Mouse (Mus musculus): ENCODE measurements around the gene Id3. TPM values are rescaled to one million over a fixed set of nuclear protein-coding genes. Genes with fewer than 3 reads are reported as not detected.

Id3 gene
- polyA plus RNA-seq, 1 experiment from 2014 or later = 218 TPM

DNA sequence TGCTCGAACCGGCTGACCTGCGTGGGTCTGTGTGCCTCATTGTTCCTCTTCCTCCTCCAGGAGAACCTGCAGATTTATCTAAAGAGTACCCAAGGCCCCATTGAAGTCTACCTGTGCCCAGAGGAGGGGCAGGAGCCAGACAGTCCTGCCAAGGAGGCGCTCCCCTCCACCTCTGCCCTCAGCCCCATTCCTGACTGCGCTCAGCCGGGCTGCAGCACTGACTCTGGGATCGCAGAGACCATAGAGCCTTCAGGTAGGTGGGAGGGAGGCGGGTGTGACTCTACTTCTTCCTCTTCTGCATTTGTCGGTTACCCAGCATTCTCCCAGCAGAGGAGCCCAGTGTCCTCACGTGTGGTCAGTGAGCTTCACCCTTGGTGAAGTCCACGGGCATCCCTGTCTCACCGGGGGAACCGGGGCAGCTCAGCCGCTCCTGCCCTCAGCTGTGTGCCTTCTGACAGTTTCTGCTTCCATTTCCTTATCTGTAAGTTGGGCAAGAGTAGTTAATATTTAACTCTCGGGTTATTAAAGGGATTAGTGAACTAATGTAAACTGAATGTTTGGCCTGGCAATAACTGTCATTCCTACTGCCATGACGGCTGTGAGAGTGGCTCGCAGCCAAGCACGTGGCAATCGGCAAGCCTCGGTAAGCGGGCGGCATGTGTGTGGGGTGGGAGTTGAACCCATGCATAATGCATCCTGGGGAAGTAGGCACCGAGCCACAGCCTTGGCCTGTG lies 43.6 kb downstream of the Id3 start:
- Histone ChIP-seq H3K9me3 (replicated peaks; ENCODE audit: control insufficient read depth, low read length) (no peaks in the 10 kb centered on the region), H3K9ac (ENCODE audit: low read length) (no peak overlapping the region), H3K4me3 (ENCODE audit: low read length) (no peak overlapping the region), H3K36me3 (ENCODE audit: control insufficient read depth, insufficient read depth) (peaks cover 2% of the 10 kb centered on the region; the same call in 1 of the 2 replicates), H3K4me1 (ENCODE audit: control insufficient read depth, insufficient read depth, low read length) (peaks cover 5% of the 10 kb centered on the region; the same call in 1 of the 2 replicates), H3K27me3 (ENCODE audit: control insufficient read depth, insufficient read depth, low read length) (no peaks in the 10 kb centered on the region), H3K4me2 (ENCODE audit: low read depth, low read length) (no peak overlapping the region), H3K27ac (ENCODE audit: low read length) (no peak overlapping the region)
- no peak for ATAC-seq (replicated peaks; ENCODE audit: extremely low read depth, insufficient read depth, low FRiP score)
- WGBS = 82% methylated on average over 23 of the region's 23 CpGs

DNA sequence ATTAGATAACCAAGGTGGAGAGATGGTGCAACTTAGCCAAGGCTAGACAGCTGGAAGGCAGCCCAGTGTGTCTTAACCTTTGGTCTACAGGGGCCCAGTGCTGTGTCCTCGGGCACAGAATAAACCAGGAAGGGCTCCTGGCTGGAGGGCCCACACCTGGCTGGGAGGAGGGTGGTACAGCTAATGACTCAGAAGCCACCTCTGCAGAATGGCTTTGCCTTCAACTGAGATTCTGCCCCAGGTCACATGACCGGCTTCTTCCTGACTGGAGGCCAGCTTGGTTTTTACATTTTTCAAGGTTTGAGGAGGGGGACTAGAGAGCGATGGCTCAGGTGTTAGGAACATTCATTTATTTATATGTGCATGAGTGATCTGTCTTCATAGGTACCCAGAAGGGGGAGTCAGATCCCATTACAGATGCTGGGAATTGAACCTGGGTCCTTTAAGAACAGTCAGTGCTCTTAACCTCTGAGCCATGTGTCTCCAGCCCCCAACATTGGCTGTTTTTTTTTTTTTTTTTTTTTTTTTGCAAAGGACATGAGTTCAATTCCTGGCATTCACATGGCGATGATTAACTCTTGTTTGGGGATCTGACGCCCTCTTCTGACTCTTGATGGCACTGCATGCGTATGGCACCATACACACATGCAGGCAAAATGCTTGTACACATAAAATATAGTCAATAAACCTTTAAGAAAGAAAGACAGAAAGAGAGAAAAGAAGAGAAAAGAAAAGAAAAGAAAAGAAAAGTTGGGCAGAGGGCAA lies 45.9 kb downstream of the Id3 start:
- Histone ChIP-seq H3K27ac (ENCODE audit: low read length) (no peak overlapping the region), H3K4me3 (ENCODE audit: low read length) (no peak overlapping the region), H3K9me3 (replicated peaks; ENCODE audit: control insufficient read depth, low read length) (no peaks in the 10 kb centered on the region), H3K36me3 (ENCODE audit: control insufficient read depth, insufficient read depth) (peaks cover 6% of the 10 kb centered on the region; the same call in 1 of the 2 replicates), H3K4me1 (ENCODE audit: control insufficient read depth, insufficient read depth, low read length) (peaks cover 9% of the 10 kb centered on the region; the same call in 1 of the 2 replicates), H3K9ac (ENCODE audit: low read length) (no peak overlapping the region), H3K27me3 (ENCODE audit: control insufficient read depth, insufficient read depth, low read length) (no peaks in the 10 kb centered on the region), H3K4me2 (ENCODE audit: low read depth, low read length) (no peak overlapping the region)
- no peak for ATAC-seq (replicated peaks; ENCODE audit: extremely low read depth, insufficient read depth, low FRiP score)
- 82% methylated on average over 6 of the region's 6 CpGs for WGBS

DNA sequence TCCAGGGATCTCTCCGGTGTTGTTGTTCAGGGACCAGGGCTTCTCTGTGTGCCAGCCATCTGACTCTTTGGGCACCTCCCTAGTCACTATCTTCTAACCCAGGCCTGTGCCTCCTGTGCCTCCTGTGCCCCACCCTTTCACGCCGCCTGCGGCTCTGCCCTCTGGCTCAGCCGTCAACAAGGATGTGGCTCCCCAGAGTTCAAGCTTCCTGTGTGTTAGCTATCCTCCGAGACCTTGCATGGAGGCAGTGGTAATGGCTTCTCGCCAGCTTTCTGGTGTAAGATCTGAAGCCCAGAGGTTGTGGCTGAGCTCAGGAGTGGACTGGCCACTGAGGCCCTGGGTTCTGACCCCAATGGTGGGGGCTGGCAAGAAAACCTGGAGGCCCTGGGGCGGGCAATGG lies 46.6 kb downstream of the Id3 start:
- no peaks in the 10 kb centered on the region for H3K9me3 ChIP-seq (replicated peaks; ENCODE audit: control insufficient read depth, low read length)
- no peak overlapping the region for H3K27ac ChIP-seq (ENCODE audit: low read length)
- no peaks in the 10 kb centered on the region for H3K27me3 ChIP-seq (ENCODE audit: control insufficient read depth, insufficient read depth, low read length)
- peaks cover 6% of the 10 kb centered on the region; the same call in 1 of the 2 replicates for H3K36me3 ChIP-seq (ENCODE audit: control insufficient read depth, insufficient read depth)
- no peak for ATAC-seq (replicated peaks; ENCODE audit: extremely low read depth, insufficient read depth, low FRiP score)
- H3K4me2 ChIP-seq (ENCODE audit: low read depth, low read length) = no peak overlapping the region
- H3K9ac ChIP-seq (ENCODE audit: low read length) = no peak overlapping the region
- peaks cover 12% of the 10 kb centered on the region; the same call in 1 of the 2 replicates for H3K4me1 ChIP-seq (ENCODE audit: control insufficient read depth, insufficient read depth, low read length)
- H3K4me3 ChIP-seq (ENCODE audit: low read length) = no peak overlapping the region
- WGBS = 68% methylated on average over 8 of the region's 8 CpGs

DNA sequence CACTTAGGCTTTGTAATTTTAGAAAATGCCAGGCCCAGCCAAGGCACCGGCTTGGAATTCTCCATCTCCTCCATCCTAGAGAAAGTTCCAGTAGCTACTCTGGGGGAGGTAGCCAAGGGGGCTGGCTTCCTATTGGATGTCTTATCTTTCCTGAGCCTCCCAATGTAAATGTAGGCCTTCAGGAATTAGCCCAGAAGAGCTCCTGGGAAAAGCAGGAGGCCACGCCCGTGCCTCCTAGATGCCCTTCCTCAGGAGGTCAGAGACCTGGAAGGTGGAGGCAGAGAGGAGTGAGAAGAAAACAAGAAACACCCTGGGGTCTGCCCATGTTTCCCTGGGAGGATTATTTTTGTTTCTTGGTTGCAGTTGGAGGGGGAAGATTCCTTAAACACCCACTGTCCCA lies 50.3 kb downstream of the Id3 start:
- Histone ChIP-seq H3K9ac (ENCODE audit: low read length) (no peak overlapping the region), H3K9me3 (replicated peaks; ENCODE audit: control insufficient read depth, low read length) (no peaks in the 10 kb centered on the region), H3K27me3 (ENCODE audit: control insufficient read depth, insufficient read depth, low read length) (no peaks in the 10 kb centered on the region), H3K27ac (ENCODE audit: low read length) (no peak overlapping the region), H3K4me2 (ENCODE audit: low read depth, low read length) (no peak overlapping the region), H3K4me3 (ENCODE audit: low read length) (no peak overlapping the region), H3K36me3 (ENCODE audit: control insufficient read depth, insufficient read depth) (peaks cover 4% of the 10 kb centered on the region; the same call in 1 of the 2 replicates), H3K4me1 (ENCODE audit: control insufficient read depth, insufficient read depth, low read length) (peaks cover 7% of the 10 kb centered on the region; the same call in 1 of the 2 replicates)
- ATAC-seq (replicated peaks; ENCODE audit: extremely low read depth, insufficient read depth, low FRiP score) = no peak
- 68% methylated on average over 3 of the region's 3 CpGs for WGBS

DNA sequence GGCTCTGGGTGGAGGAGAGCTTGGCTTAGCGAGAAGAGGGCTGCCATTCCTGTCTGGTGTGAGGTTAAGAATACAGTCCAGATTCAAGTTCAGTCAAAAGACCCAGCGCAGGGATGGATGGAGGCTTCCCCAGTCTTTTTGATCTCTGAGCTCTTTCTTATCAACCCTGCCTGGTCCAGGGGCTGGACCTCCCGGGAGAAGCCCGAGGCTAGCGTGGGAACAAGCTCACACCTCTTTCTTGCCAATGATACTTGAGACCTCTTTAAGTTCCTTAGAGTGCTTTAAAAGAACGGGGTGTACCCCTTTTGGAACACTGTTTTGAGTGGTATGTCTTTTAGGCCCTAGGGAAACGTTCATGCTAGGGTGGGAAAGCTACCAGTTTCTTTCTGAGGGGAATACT lies 51.7 kb downstream of the Id3 start:
- 24% methylated on average over 7 of the region's 7 CpGs for WGBS
- no peak overlapping the region for H3K27ac ChIP-seq (ENCODE audit: low read length)
- ATAC-seq (replicated peaks; ENCODE audit: extremely low read depth, insufficient read depth, low FRiP score) = no peak

More for the DNA sequence above, 51.7 kb downstream of the Id3 start:
- H3K4me1 ChIP-seq (ENCODE audit: control insufficient read depth, insufficient read depth, low read length) = peaks cover 7% of the 10 kb centered on the region; the same call in 1 of the 2 replicates
- H3K36me3 ChIP-seq (ENCODE audit: control insufficient read depth, insufficient read depth) = peaks cover 4% of the 10 kb centered on the region; the same call in 1 of the 2 replicates
- no peak overlapping the region for H3K9ac ChIP-seq (ENCODE audit: low read length)
- H3K27me3 ChIP-seq (ENCODE audit: control insufficient read depth, insufficient read depth, low read length) = no peaks in the 10 kb centered on the region
- H3K4me3 ChIP-seq (ENCODE audit: low read length) = no peak overlapping the region
- H3K9me3 ChIP-seq (replicated peaks; ENCODE audit: control insufficient read depth, low read length) = no peaks in the 10 kb centered on the region
- no peak overlapping the region for H3K4me2 ChIP-seq (ENCODE audit: low read depth, low read length)

Other genes starting within 250 kb of the Id3 start
- 0.71 and 0.80 TPM in 2 replicates for gene Cnr2, start 248.1 kb upstream of the Id3 start, polyA plus RNA-seq (2015; fragmentation: Nextera tagmentation; extraction: Ambion mirVana)
- gene Fuca1, start 222.8 kb upstream of the Id3 start, polyA plus RNA-seq (2015; fragmentation: Nextera tagmentation; extraction: Ambion mirVana) = 50.7 and 52.8 TPM in 2 replicates
- gene Hmgcl, start 197.0 kb upstream of the Id3 start, polyA plus RNA-seq (2015; fragmentation: Nextera tagmentation; extraction: Ambion mirVana) = 94.3 and 99.6 TPM in 2 replicates
- 24.4 and 24.5 TPM in 2 replicates for gene Gale, start 179.8 kb upstream of the Id3 start, polyA plus RNA-seq (2015; fragmentation: Nextera tagmentation; extraction: Ambion mirVana)
- gene Lypla2, start 170.9 kb upstream of the Id3 start, polyA plus RNA-seq (2015; fragmentation: Nextera tagmentation; extraction: Ambion mirVana) = 73.2 and 77.3 TPM in 2 replicates
- gene Pithd1, start 156.2 kb upstream of the Id3 start, polyA plus RNA-seq (2015; fragmentation: Nextera tagmentation; extraction: Ambion mirVana) = 45.1 and 64.5 TPM in 2 replicates
- 31.7 and 34.6 TPM in 2 replicates for gene Eloa, start 121.7 kb upstream of the Id3 start, polyA plus RNA-seq (2015; fragmentation: Nextera tagmentation; extraction: Ambion mirVana)
- 211 and 253 TPM in 2 replicates for gene Rpl11, start 90.1 kb upstream of the Id3 start, polyA plus RNA-seq (2015; fragmentation: Nextera tagmentation; extraction: Ambion mirVana)
- 8.6 and 11.0 TPM in 2 replicates for gene E2f2, start 28.9 kb downstream of the Id3 start, polyA plus RNA-seq (2015; fragmentation: Nextera tagmentation; extraction: Ambion mirVana)
- gene Asap3, start 62.9 kb downstream of the Id3 start, polyA plus RNA-seq (2015; fragmentation: Nextera tagmentation; extraction: Ambion mirVana) = 2.8 and 3.8 TPM in 2 replicates
- 54.9 and 57.5 TPM in 2 replicates for gene Tcea3, start 104.2 kb downstream of the Id3 start, polyA plus RNA-seq (2015; fragmentation: Nextera tagmentation; extraction: Ambion mirVana)
- 20.0 and 22.0 TPM in 2 replicates for gene Zfp46, start 141.2 kb downstream of the Id3 start, polyA plus RNA-seq (2015; fragmentation: Nextera tagmentation; extraction: Ambion mirVana)
- 95.6 and 95.8 TPM in 2 replicates for gene Hnrnpr, start 167.4 kb downstream of the Id3 start, polyA plus RNA-seq (2015; fragmentation: Nextera tagmentation; extraction: Ambion mirVana)